Mouse (Mus musculus) lung, embryonic 14.5 days (tissue): ENCODE measurements around the gene Tmem265. TPM values are rescaled to one million over a fixed set of nuclear protein-coding genes. Genes with fewer than 3 reads are reported as not detected.

ENCODE experiments used
- ATAC-seq: fragments of 200-750 bp; cut with Nextera tagmentation; 2 replicates; pipeline ENCODE4 v1.8.0; 2017; ENCODE audit warnings: mild to moderate bottlenecking, moderate TSS enrichment, moderate library complexity; ENCODE audit not compliant: insufficient read depth
- DNase-seq: peaks from one replicate; pipeline ENCODE4 v3.0.0-alpha.2; 2015
- H3K27ac ChIP-seq: fragments of 300-500 bp; sonication (generic); 2 replicates; pipeline ENCODE4 v1.5.1; 2014; ENCODE audit warnings: low read depth, mild to moderate bottlenecking, moderate library complexity
- H3K27me3 ChIP-seq: fragments of 300-500 bp; sonication (generic); 2 replicates; pipeline ENCODE4 v1.6.1; 2014; ENCODE audit warnings: low read length, control low read depth; ENCODE audit not compliant: insufficient read depth
- H3K36me3 ChIP-seq: fragments of 300-500 bp; sonication (generic); 2 replicates; pipeline ENCODE4 v1.6.1; 2014; ENCODE audit warnings: control low read depth; ENCODE audit not compliant: insufficient read depth
- H3K4me1 ChIP-seq: fragments of 300-500 bp; sonication (generic); 2 replicates; pipeline ENCODE4 v1.6.1; 2014; ENCODE audit warnings: antibody characterized with exemption, control low read depth; ENCODE audit not compliant: insufficient read depth
- H3K4me2 ChIP-seq: fragments of 300-500 bp; sonication (generic); 2 replicates; pipeline ENCODE4 v1.6.1; 2014; ENCODE audit warnings: mild to moderate bottlenecking
- H3K4me3 ChIP-seq: fragments of 300-500 bp; sonication (generic); 2 replicates; pipeline ENCODE4 v1.5.1; 2014; ENCODE audit warnings: low read depth, low read length
- H3K9ac ChIP-seq: fragments of 300-500 bp; sonication (generic); 2 replicates; pipeline ENCODE4 v1.6.1; 2014
- H3K9me3 ChIP-seq: fragments of 300-500 bp; sonication (generic); 2 replicates; pipeline ENCODE4 v1.6.1; 2016; ENCODE audit warnings: low read depth, low read length, control low read depth
- CTCF ChIP-seq: IDR thresholded peaks from 2 replicates; pipeline ENCODE4 v1.5.1; 2016; ENCODE audit warnings: antibody characterized with exemption, low read depth
- WGBS: fragments of 180-500 bp; shearing (Covaris S2); extraction: QIAGEN DNeasy Blood & Tissue Kit; methylation state at CpG from one replicate; pipeline ENCODE4 v1.1.7; 2014; 5-methylcytosine and 5-hydroxymethylcytosine counted together
- polyA plus RNA-seq: library from polyadenylated mRNA; unstranded; fragments of >200 nt; fragmentation: Nextera tagmentation; extraction: Ambion mirVana; gene quantifications from 2 replicates; pipeline ENCODE4 v1.2.1, GENCODE M21; 2014

Tmem265 gene
- polyA plus RNA-seq = 4.0 and 6.3 TPM in 2 replicates

DNA sequence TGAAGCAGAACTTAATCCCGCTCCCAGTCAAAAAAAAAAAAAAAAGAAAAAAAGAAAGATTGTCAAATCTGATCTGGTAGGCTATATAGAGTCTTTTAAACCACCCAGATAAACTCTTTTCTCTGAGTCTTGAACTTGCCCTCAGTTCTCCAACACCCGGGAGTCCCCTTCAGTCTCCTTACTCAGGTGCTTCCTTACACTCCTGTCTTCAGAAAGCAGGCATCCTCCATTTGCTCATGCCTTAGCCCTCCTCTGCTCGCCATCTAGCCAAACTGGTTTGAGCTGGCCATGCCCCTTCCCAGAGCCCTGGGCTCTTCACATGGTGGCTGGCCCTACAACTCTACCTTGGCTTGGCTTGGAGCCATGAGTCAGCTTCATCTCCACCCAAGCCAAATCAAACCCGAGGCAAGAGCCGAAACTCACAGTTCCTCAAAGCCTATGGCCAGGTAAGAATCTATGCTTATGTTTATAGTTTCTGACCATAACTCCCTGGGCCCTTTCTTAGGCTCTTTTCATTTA is at the start of gene Tmem265:
Gene Tmem265 (plus strand): TSS at position 51 of the 519 bp plus-strand sequence.
- Histone ChIP-seq H3K36me3 (peaks cover 93% of the 10 kb centered on the region), H3K27me3 (no peaks in the 10 kb centered on the region), H3K4me1 (no peaks in the 10 kb centered on the region), H3K4me3 (no peak within 1 kb of the TSS), H3K4me2 (no peak within 1 kb of the TSS), H3K27ac (no peak within 1 kb of the TSS), H3K9me3 (no peaks in the 10 kb centered on the region), H3K9ac (no peak within 1 kb of the TSS)
- ATAC-seq = no peak
- 84% methylated on average over 5 of the region's 5 CpGs for WGBS
- TF ChIP-seq CTCF = no peak
- no peak for DNase-seq

DNA sequence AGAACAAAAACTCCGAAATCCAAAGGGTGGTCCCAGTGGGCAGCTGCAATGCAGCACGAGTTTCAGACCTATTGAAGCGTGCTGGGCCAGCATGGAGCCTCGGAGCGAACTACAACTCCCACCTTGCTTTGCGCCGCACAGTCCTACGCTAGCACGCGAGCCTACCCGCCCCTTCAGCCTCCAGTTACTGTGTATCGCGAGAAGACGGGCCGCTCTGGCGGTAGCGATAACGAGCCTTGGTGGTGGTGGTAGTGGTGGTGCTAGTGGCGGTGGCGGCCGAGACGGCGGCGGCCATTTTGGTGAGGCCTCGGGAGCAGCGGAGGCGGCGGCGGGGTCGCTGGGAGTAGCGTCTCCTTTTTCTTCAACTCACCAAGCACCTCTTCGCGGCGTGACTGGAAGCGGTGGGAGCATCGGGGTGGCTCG is 49.4 kb upstream of the Tmem265 start, which contains the start of gene Srcap:
Gene Srcap (plus strand): TSS at position 176 of the 423 bp plus-strand sequence.
- Histone ChIP-seq H3K9me3 (no peaks in the 10 kb centered on the region), H3K36me3 (peaks cover 28% of the 10 kb centered on the region), H3K4me2 (peak within 1 kb of the TSS; percentile 57), H3K27ac (peak within 1 kb of the TSS; percentile 97), H3K4me1 (peaks cover 5% of the 10 kb centered on the region; the same call in 1 of the 2 replicates), H3K9ac (peak within 1 kb of the TSS; percentile 85), H3K27me3 (no peaks in the 10 kb centered on the region), H3K4me3 (peak within 1 kb of the TSS; percentile 78)
- under 1% methylated on average over 36 of the region's 37 CpGs for WGBS
- TF ChIP-seq CTCF = no peak
- ATAC-seq = peak; percentile 98
- peak; percentile 99 for DNase-seq

DNA sequence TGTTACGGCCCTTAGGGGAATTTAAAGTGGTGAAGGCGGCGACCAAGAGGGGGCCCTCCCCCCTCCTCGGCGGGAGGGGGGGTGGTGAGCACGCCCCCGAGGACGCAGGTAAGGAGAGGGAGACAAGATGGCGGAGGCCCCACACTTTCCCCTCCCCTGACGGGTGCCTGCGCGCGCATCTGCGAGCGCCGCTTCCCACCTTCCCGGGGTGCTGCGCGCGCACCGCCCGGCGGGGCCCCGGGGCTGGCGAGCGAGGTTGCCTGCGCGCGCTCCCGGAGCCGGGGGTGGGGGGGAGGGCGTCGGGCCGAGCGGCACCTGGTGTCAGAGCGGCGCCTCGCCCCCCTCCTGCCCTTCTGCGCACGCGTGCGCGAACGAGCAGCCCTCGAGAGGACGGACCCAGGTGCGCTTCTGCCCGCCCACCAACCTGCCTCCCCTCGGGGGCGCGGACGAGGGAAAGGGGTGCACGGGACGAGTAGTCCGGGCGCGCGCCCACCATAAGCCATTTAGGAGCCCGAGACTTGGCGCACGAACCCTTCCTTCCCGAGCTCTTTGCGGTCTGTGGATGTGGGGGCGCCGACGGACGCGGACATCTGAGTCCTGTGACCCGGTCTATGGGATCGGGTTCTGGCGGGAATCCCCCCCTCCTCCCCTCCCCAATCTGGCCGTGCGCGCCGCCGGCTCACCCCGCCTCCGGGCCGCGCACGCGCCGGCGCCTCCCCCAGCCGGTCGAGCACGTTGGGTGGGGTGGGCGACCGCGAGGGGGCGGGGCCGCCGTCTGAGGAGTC is 48.8 kb upstream of the Tmem265 start:
- Histone ChIP-seq H3K9ac (peak overlapping the region; percentile 85), H3K9me3 (no peaks in the 10 kb centered on the region)

DNA sequence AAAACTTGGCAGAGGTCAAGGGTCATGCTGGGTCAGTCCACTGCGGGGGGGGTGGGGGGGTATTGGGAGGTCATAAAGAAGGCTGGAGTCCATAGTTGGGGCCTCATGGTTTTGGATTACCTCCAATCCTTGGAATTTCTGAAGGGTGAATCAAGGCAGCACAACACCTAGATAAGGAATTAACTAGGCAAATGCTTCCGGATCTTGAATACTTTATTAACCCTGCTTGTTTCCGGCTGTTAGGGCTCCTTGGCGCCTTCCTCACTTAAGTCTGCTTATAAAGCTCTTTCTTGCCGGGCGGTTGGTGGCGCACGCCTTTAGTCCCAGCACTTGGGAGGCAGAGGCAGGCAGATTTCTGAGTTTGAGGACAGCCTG is 48.2 kb upstream of the Tmem265 start:
- Histone ChIP-seq H3K27ac (peak overlapping the region; percentile 97; the same call in 1 of the 2 replicates), H3K27me3 (no peaks in the 10 kb centered on the region), H3K4me2 (peak overlapping the region; percentile 57), H3K36me3 (peaks cover 39% of the 10 kb centered on the region), H3K4me3 (peak overlapping the region; percentile 78), H3K9ac (peak overlapping the region; percentile 85), H3K9me3 (no peaks in the 10 kb centered on the region), H3K4me1 (peaks cover 5% of the 10 kb centered on the region; the same call in 1 of the 2 replicates)
- TF ChIP-seq CTCF = no peak
- 29% methylated on average over 8 of the region's 8 CpGs for WGBS
- ATAC-seq (no peak), DNase-seq (no peak)

More for the DNA sequence above, 48.8 kb upstream of the Tmem265 start:
- H3K36me3 ChIP-seq = peaks cover 34% of the 10 kb centered on the region
- no peak for TF ChIP-seq CTCF
- H3K27me3 ChIP-seq = no peaks in the 10 kb centered on the region
- ATAC-seq (peak; percentile 78), DNase-seq (peak; percentile 95)
- H3K27ac ChIP-seq = peak overlapping the region; percentile 97
- WGBS = under 1% methylated on average over 77 of the region's 93 CpGs
- H3K4me1 ChIP-seq = peaks cover 5% of the 10 kb centered on the region; the same call in 1 of the 2 replicates
- H3K4me3 ChIP-seq = peak overlapping the region; percentile 78
- peak overlapping the region; percentile 57 for H3K4me2 ChIP-seq

DNA sequence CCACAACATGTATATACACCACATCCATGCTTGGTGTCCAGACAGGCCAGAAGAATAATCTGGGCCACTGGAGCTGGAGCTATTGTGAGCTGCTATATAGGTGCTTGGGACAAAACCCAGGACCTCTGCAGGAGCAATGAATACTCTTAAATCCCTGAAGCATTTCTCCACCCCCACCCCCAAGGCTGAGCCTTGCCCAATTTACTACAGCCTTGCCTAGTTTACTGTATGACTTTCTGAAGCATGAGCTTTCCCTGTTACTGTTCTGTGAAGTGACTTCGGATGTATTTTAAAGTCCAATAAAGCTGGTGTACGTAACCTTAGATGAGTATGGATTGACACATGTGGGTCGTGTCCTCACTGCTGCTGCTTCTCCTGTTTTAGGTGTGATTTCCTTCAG is 47.4 kb upstream of the Tmem265 start:
- H3K36me3 ChIP-seq = peaks cover 47% of the 10 kb centered on the region
- 81% methylated on average over 3 of the region's 3 CpGs for WGBS
- DNase-seq = no peak
- H3K4me3 ChIP-seq = peak overlapping the region; percentile 78
- H3K9ac ChIP-seq = 0 out of 2 replicates have a peak overlapping the region, but pooled peaks have one; percentile 8
- H3K4me1 ChIP-seq = peaks cover 5% of the 10 kb centered on the region; the same call in 1 of the 2 replicates
- ATAC-seq = no peak
- TF ChIP-seq CTCF = no peak
- no peaks in the 10 kb centered on the region for H3K27me3 ChIP-seq
- H3K4me2 ChIP-seq = peak overlapping the region; percentile 57
- H3K9me3 ChIP-seq = no peaks in the 10 kb centered on the region
- 0 out of 2 replicates have a peak overlapping the region, but pooled peaks have one; percentile 3 for H3K27ac ChIP-seq

- Histone ChIP-seq H3K4me2 (no peak overlapping the region), H3K9me3 (no peaks in the 10 kb centered on the region), H3K9ac (no peak overlapping the region), H3K27me3 (no peaks in the 10 kb centered on the region), H3K4me3 (no peak overlapping the region), H3K27ac (no peak overlapping the region), H3K4me1 (peaks cover 5% of the 10 kb centered on the region; the same call in 1 of the 2 replicates), H3K36me3 (peaks cover 65% of the 10 kb centered on the region)
- DNase-seq (no peak), ATAC-seq (no peak)
- no peak for TF ChIP-seq CTCF
- 85% methylated on average over 7 of the region's 7 CpGs for whole genome bisulfite sequencing
These were observed 45.3 kb upstream of the Tmem265 start for GRCm38 (mm10) chr7:127515846-127516245.

- Histone ChIP-seq H3K9me3 (no peaks in the 10 kb centered on the region), H3K27ac (no peak overlapping the region), H3K27me3 (no peaks in the 10 kb centered on the region), H3K4me3 (no peak overlapping the region), H3K4me1 (peaks cover 5% of the 10 kb centered on the region; the same call in 1 of the 2 replicates), H3K9ac (no peak overlapping the region), H3K4me2 (no peak overlapping the region), H3K36me3 (peaks cover 70% of the 10 kb centered on the region)
- no peak for ATAC-seq
- TF ChIP-seq CTCF = no peak
- no peak for DNase-seq
- WGBS = 94% methylated on average over 6 of the region's 7 CpGs
These were observed 44.8 kb upstream of the Tmem265 start for GRCm38 (mm10) chr7:127516344-127516743.
